Mouse (Mus musculus): ENCODE results near the gene Ptprr.

- TF ChIP-seq CTCF (IDR thresholded peaks at IDR 0.05; ENCODE audit: low read depth, low read length) (no peak), POLR2A (IDR thresholded peaks at IDR 0.05; ENCODE audit: extremely low read depth, insufficient read depth, low read length) (no peak)
Observed at GRCm38 (mm10) chr10:116253972-116254371, 236.0 kb downstream of the Ptprr start.
